Comparison of ENCODE assay signal across 22 mouse cellular contexts in genomic region chr13:71481205-71481604, GRCm38 (mm10).
"Had no signal": no experiment of that assay in that cellular context is flagged by ENCODE, and none has a peak within 500 bp of the region (broad histone marks: within the 10 kb centered on the region; RNA-seq: fewer than 3 reads in every experiment).

No protein-coding gene starts in this region.

- H3K27ac ChIP-seq: embryonic facial prominence, embryonic 10.5 days; embryonic facial prominence, embryonic 12.5 days; embryonic facial prominence, embryonic 13.5 days; embryonic facial prominence, embryonic 15.5 days; forebrain, embryonic 10.5 days; forebrain, embryonic 12.5 days; forebrain, embryonic 13.5 days; forebrain, embryonic 15.5 days; gastrocnemius, adult 2 months; heart, adult 2 months had no signal

- DNase-seq: cerebellum, adult 9-10 months; cerebellum, adult 9-11 months; cerebellum, postnatal 36 days; embryo, embryonic 11 days; forebrain, postnatal 0 days; gastrocnemius, adult 2 months; gastrocnemius, postnatal 10 days; gastrocnemius, postnatal 14 days; gastrocnemius, postnatal 25 days; gastrocnemius, postnatal 36 days; heart, adult 11 months; heart, adult 18-20 months; heart, adult 2 months had no signal

- H3K4me2 ChIP-seq: embryonic facial prominence, embryonic 12.5 days; embryonic facial prominence, embryonic 13.5 days; embryonic facial prominence, embryonic 15.5 days; forebrain, embryonic 12.5 days; forebrain, embryonic 13.5 days; forebrain, embryonic 15.5 days had no signal

- H3K27me3 ChIP-seq: embryonic facial prominence, embryonic 12.5 days; embryonic facial prominence, embryonic 13.5 days; embryonic facial prominence, embryonic 15.5 days; forebrain, embryonic 13.5 days; forebrain, embryonic 15.5 days had no signal

- H3K4me3 ChIP-seq: embryonic facial prominence, embryonic 10.5 days; embryonic facial prominence, embryonic 12.5 days; embryonic facial prominence, embryonic 13.5 days; embryonic facial prominence, embryonic 15.5 days; erythroblast, embryonic 14.5 days; forebrain, embryonic 10.5 days; forebrain, embryonic 12.5 days; forebrain, embryonic 13.5 days; forebrain, embryonic 15.5 days; gastrocnemius, adult 2 months; heart, adult 2 months had no signal

- H3K36me3 ChIP-seq: embryonic facial prominence, embryonic 10.5 days; embryonic facial prominence, embryonic 12.5 days; embryonic facial prominence, embryonic 13.5 days; embryonic facial prominence, embryonic 15.5 days; forebrain, embryonic 10.5 days; forebrain, embryonic 12.5 days; forebrain, embryonic 15.5 days had no signal

- H3K9ac ChIP-seq: embryonic facial prominence, embryonic 12.5 days; embryonic facial prominence, embryonic 13.5 days; embryonic facial prominence, embryonic 15.5 days; forebrain, embryonic 12.5 days; forebrain, embryonic 13.5 days; forebrain, embryonic 15.5 days; forebrain, postnatal 0 days had no signal

- H3K4me1 ChIP-seq: embryonic facial prominence, embryonic 10.5 days; embryonic facial prominence, embryonic 12.5 days; embryonic facial prominence, embryonic 13.5 days; embryonic facial prominence, embryonic 15.5 days; forebrain, embryonic 10.5 days; forebrain, embryonic 12.5 days; forebrain, embryonic 13.5 days; forebrain, embryonic 15.5 days had no signal

- H3K9me3 ChIP-seq: embryonic facial prominence, embryonic 10.5 days; embryonic facial prominence, embryonic 12.5 days; embryonic facial prominence, embryonic 13.5 days; embryonic facial prominence, embryonic 15.5 days; forebrain, embryonic 10.5 days; forebrain, embryonic 12.5 days; forebrain, embryonic 13.5 days; forebrain, embryonic 15.5 days had no signal
